Mouse (Mus musculus): Measurements from ENCODE around the gene Tbc1d20.

Gene Tbc1d20

GRCm38 (mm10) chr2:152326654-152327053 is 33.0 kb downstream of the Tbc1d20 start:
- no peak for DNase-seq (ENCODE audit: low spot score in 2 of 2)

- DNase-seq (ENCODE audit: low spot score in 2 of 2): no peak
These were observed 34.4 kb downstream of the Tbc1d20 start for GRCm38 (mm10) chr2:152327980-152328379.

GRCm38 (mm10) chr2:152330858-152331423 is 37.3 kb downstream of the Tbc1d20 start:
- no peak for DNase-seq (ENCODE audit: low spot score in 2 of 2)

- DNase-seq (ENCODE audit: low spot score in 2 of 2): peak; percentile 71 to 76
These were observed 38.6 kb downstream of the Tbc1d20 start, which contains the start of gene Rbck1 for GRCm38 (mm10) chr2:152332101-152332825. Rbck1 (minus strand) TSS chr2:152332653.

GRCm38 (mm10) chr2:152333345-152334006 is 39.8 kb downstream of the Tbc1d20 start:
- DNase-seq (ENCODE audit: low spot score in 2 of 2): no peak

GRCm38 (mm10) chr2:152335289-152335820 is 41.7 kb downstream of the Tbc1d20 start:
- no peak for DNase-seq (ENCODE audit: low spot score in 2 of 2)

- no peak for DNase-seq (ENCODE audit: low spot score in 2 of 2)
These were observed 43.2 kb downstream of the Tbc1d20 start for GRCm38 (mm10) chr2:152336856-152337255.

- no peak for DNase-seq (ENCODE audit: low spot score in 2 of 2)
These were observed 44.1 kb downstream of the Tbc1d20 start for GRCm38 (mm10) chr2:152337591-152338212.

- DNase-seq (ENCODE audit: low spot score in 2 of 2): no peak
These were observed 44.7 kb downstream of the Tbc1d20 start for GRCm38 (mm10) chr2:152338319-152338718.

GRCm38 (mm10) chr2:152339631-152340179 is 46.1 kb downstream of the Tbc1d20 start:
- no peak for DNase-seq (ENCODE audit: low spot score in 2 of 2)

- peak; percentile 26 to 53 for DNase-seq (ENCODE audit: low spot score in 2 of 2)
These were observed 49.9 kb downstream of the Tbc1d20 start, which contains the start of gene Trib3 for GRCm38 (mm10) chr2:152343329-152344213. Trib3 (minus strand) TSS chr2:152344032.

- no peak for DNase-seq (ENCODE audit: low spot score in 2 of 2)
These were observed 50.7 kb downstream of the Tbc1d20 start for GRCm38 (mm10) chr2:152344361-152344760.

- DNase-seq (ENCODE audit: low spot score in 2 of 2): no peak
These were observed 51.3 kb downstream of the Tbc1d20 start for GRCm38 (mm10) chr2:152344909-152345308.

GRCm38 (mm10) chr2:152345393-152345792 is 51.8 kb downstream of the Tbc1d20 start:
- no peak for DNase-seq (ENCODE audit: low spot score in 2 of 2)

GRCm38 (mm10) chr2:152346776-152347465 is 53.3 kb downstream of the Tbc1d20 start:
- no peak for DNase-seq (ENCODE audit: low spot score in 2 of 2)

GRCm38 (mm10) chr2:152347722-152348121 is 54.1 kb downstream of the Tbc1d20 start:
- no peak for DNase-seq (ENCODE audit: low spot score in 2 of 2)

GRCm38 (mm10) chr2:152349205-152349604 is 55.6 kb downstream of the Tbc1d20 start:
- DNase-seq (ENCODE audit: low spot score in 2 of 2): no peak

GRCm38 (mm10) chr2:152349842-152350540 is 56.4 kb downstream of the Tbc1d20 start:
- DNase-seq (ENCODE audit: low spot score in 2 of 2): no peak

GRCm38 (mm10) chr2:152357254-152357653 is 63.6 kb downstream of the Tbc1d20 start:
- DNase-seq (ENCODE audit: low spot score in 2 of 2): no peak
